Mouse (Mus musculus) brain, embryonic 14.5 days (tissue): Measurements from ENCODE around the gene BC049715. TPM values are rescaled to one million over a fixed set of nuclear protein-coding genes. Genes with fewer than 3 reads are reported as not detected.
"Not testable (repeated sequence)": the region's sequence is repeated elsewhere in the genome, so short reads cannot be mapped to it uniquely, and the experiment has no call there.

Experiments
- DNase-seq: peaks from one replicate; pipeline ENCODE4 v3.0.0-alpha.2; 2011; ENCODE audit warnings: low read depth
- CTCF ChIP-seq: fragments of 200-500 bp; IDR thresholded peaks from 2 replicates; pipeline ENCODE4 v1.5.1; 2012; ENCODE audit warnings: inconsistent platforms, mild to moderate bottlenecking, moderate library complexity, borderline replicate concordance; ENCODE audit not compliant: insufficient read depth, insufficient read length; ENCODE audit errors: extremely low read depth
- POLR2A ChIP-seq: fragments of 200-500 bp; IDR thresholded peaks from 2 replicates; pipeline ENCODE4 v1.6.1; 2012; ENCODE audit warnings: mild to moderate bottlenecking, inconsistent platforms, borderline replicate concordance; ENCODE audit not compliant: poor library complexity, insufficient read depth, insufficient read length, severe bottlenecking; ENCODE audit errors: extremely low read depth
- polyA plus RNA-seq: library from polyadenylated mRNA; depleted of rRNA; stranded (reverse); fragments of >200 nt; gene quantifications from 2 replicates; pipeline ENCODE4 v1.2.3, GENCODE M21; 2012; rRNA removed

Gene BC049715
- polyA plus RNA-seq: 0.49 and 0.51 TPM in 2 replicates

DNA sequence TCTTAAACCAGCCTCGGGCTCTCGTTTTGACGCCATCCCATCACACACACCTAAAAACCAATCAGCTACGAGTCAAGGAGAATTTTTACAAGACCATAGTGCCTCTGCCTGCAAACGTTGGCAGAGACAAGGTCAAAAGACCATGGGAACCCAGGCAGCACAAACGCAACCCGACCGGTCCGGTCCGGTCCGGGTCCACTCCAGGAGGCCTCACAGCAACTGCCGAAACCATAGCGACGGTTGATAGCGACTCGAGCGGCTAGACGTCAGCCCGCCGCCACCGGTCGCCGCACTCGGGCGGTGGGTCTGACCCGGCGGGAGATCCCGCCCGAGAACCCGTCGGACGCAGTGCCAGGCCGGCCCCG is at the start of gene BC049715:
BC049715 (plus strand) TSS at position 111 of the 365 bp plus-strand sequence.
- no peak for TF ChIP-seq CTCF
- TF ChIP-seq POLR2A: no peak

GRCm38 (mm10) chr6:136781377-136781986 is 45.9 kb upstream of the BC049715 start, which contains the start of gene Gucy2c:
TSS of gene Gucy2c (minus strand) at chr6:136781765.
- no peak for DNase-seq
- TF ChIP-seq POLR2A (no peak), CTCF (no peak)

More for the DNA sequence above, at the start of gene BC049715:
- no peak for DNase-seq

DNA sequence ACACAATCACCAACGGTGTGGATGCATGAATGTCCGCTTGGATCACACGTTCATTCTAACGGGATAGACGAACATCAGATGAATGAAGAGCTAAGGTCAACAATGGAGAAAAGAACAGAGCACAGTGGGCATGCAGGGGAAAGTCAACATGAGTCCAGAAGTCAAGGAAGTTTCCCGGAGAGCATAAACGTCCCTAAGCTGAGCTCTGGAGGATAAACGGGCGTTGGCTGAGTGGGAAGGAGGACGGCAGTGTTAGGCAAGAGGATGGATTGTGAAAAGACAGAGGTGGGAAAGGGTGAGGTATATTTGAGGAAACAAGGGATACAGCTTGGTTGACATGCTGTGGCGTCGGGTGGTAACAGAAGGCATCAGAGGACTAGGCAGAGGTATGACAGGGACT is 45.3 kb upstream of the BC049715 start:
- no peak for DNase-seq
- no peak for TF ChIP-seq POLR2A
- no peak for TF ChIP-seq CTCF

DNA sequence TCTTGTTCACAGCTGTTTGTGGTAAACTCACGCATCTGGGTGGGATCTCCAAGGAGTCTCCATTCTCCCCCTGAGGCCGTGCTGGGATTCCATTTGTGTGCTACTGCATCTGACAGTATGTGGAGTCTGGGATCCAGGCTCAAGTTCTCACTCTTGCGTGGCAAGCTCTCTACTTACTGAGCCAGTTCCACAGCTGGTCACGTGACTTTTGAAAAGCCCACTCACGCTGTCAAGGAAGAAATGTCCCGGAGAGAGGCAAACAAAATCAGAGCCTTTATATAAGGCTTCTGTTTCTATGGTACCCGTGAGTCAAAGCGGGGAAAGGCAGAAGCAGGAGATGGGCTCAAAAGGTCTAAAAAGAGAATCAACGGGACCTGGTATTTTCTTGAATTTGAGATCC is 44.7 kb upstream of the BC049715 start:
- no peak for DNase-seq
- no peak for TF ChIP-seq POLR2A

DNA sequence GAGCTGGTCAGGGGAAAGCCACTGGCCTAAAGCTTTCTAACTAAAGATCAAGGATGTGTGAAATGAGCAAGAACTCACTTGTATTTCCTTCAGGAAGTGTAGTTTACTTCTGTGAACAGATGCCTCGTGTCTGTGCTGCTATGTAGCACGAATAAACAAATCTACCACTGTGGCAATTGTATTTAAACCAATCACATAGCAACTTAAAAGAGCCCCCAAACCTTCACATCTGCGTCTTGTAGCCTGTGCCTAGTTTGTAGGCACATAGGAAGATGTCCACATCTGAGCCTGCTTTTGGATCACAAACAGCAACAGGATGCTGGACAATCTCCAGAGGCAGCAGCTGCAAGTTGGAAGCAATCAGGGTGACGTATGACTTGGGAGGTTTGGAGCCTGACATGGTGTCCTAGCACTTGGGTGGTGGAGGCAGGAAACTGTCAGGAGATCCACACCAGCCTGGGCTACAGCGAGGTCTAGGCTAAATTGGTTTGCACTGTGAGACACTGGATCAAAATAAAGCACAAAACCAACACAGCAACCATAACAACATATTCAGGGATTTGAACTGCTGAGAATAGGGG is 37.9 kb upstream of the BC049715 start:
- DNase-seq: no peak
- TF ChIP-seq POLR2A (no peak), CTCF (no peak)

DNA sequence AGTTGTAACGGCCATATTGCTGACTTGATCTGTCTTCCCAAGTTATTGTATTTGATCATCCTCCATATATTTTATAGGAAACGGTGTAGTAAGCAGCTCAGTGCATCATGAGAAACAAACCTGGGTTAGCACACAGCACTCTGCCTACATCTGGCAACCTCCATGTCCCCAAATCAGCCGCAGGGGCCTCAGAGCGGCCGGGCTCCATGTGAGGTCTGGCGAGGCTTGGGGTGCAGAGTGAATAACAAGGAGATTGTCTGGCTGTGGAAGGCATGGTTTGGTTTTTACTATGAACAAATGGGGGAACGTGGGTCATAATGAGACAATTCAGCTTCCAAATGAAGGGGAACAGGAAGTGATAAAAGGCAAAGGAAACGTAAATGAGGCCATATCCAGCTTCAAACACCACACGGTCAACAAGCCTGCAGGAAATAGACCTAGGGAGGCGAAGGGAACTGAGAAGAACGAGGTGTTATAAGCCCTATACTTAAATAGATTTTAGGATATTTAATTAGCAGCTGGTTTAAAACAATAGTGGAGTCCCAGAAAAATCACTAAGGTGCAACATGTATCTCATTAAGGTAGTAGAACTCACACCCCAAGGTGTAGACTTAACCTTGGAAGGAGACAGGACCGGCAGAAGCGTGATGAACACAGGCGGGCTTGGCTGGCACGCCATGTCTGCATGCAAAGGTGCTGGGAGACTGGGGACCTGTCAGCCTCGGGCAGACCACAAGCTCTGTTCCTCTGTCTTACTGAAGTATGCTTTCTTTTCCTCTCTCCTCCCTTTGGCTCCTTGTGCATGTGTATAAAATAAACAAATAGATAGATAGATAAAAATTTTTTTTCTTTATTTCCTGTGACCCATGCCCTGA is 34.3 kb upstream of the BC049715 start:
- DNase-seq: peak; percentile 23
- TF ChIP-seq POLR2A (no peak), CTCF (no peak)

DNA sequence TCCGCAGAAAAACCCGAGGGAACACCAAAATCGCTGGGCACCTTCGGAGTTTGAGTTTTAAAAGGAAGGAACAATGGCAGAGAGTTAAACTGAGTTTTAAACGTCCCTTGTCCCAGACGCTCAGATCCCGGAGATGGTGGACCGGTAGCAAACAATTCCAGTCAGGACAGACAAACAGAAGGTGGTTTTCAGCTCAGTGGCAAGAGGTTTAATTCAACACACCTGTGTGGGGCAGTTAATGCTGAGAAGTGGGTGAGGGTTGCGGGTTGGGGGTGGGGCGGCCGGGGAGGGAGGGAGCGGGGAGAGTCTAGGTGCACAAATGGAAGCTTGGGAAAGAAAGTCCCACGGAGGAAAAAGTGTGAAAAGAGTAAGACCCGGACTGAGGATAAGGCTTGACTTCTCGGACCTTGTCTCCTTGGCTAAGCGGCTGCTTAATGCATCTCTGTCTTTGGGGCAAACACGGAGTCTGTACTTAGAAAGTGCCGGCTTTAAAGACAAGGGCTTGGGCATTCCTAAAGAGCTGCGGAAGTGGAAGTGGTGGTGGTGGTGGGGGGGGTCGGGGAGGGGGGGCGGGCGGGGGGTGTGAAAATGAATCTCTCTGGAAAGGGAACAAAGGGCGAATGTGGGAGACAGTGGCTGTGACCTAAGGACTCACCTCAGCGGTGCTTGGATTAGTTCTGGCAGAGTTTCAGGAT is 33.4 kb upstream of the BC049715 start:
- TF ChIP-seq CTCF: no peak
- TF ChIP-seq POLR2A: no peak

DNA sequence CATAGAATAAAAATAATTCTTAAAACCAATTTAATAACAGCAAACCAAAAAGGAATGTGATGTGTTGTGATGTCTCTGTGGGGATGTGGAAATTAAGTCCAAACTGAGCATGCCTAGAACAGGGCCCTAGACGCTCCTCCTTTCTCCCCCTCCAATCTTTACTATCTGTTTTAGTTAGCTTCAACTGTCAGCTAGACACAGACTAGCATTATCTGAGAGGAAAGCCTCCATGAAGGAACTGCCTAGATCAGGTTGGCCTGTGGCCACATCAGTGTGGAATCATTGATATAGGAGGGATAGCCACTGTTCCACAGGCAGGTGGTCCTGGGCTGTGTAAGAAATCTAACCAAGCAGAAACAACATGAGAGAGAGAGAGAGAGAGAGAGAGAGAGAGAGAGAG is 32.3 kb upstream of the BC049715 start:
- no peak for TF ChIP-seq CTCF
- TF ChIP-seq POLR2A: no peak
- DNase-seq: no peak

More for the DNA sequence above, 33.4 kb upstream of the BC049715 start:
- DNase-seq: peak; percentile 18

DNA sequence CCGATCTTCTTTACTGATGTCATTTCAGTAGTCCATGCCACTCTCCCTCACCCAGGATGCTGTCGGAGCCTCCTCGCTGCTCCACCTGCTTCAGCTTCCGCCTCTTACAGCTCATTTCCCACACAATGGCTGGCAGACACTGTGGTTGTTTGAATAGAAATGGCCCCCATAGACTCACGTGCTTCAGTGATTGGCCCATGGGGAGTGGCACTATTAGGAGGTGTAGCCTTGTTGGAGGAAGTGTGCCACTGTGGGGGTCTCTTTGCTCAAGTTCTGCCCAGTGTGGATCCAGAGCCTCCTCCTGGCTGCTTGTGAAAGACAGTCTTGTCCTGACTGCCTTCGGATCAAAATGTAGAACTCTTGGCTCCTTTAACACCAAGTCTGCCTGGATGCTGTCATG is 31.6 kb upstream of the BC049715 start:
- TF ChIP-seq CTCF (no peak), POLR2A (no peak)
- DNase-seq: no peak

GRCm38 (mm10) chr6:136797874-136798693 is 29.3 kb upstream of the BC049715 start:
- DNase-seq: not testable (repeated sequence)

DNA sequence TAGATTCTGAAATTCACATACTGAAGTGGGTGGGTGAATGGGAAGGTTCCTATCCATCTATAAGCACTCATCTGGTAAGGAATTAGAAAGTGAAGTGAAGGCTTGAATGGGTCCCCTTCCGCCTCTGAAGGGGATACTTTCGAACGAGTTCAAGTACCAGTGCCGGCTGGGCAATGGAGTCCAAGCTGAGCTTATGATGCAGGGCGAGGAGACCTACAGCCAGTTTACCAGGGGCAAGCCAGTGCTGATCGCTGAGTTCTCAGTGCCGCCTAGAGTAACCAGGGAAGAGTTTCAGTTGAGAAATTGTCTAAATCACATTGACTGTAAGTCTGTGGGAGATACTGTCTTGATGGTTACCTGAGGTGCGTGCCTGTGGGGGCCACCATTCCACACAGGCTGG is 26.7 kb upstream of the BC049715 start:
- no peak for TF ChIP-seq CTCF
- no peak for TF ChIP-seq POLR2A
- no peak for DNase-seq
